Mouse (Mus musculus) stomach, postnatal 0 days (tissue): Measurements from ENCODE around the gene D8Ertd738e. TPM values are rescaled to one million over a fixed set of nuclear protein-coding genes. Genes with fewer than 3 reads are reported as not detected.

Experiments
- ATAC-seq: fragments of 200-750 bp; cut with Nextera tagmentation; 2 replicates; pipeline ENCODE4 v1.8.0; 2017; ENCODE audit not compliant: low FRiP score, low TSS enrichment
- DNase-seq: peaks from one replicate; pipeline ENCODE4 v3.0.0-alpha.2; 2016; ENCODE audit warnings: low spot score
- H3K27ac ChIP-seq: fragments of 300-500 bp; sonication (generic); replicated peaks from 2 replicates; pipeline ENCODE4 v1.5.1; 2014; ENCODE audit warnings: mild to moderate bottlenecking, control low read depth
- H3K27me3 ChIP-seq: fragments of 300-500 bp; sonication (generic); 2 replicates; pipeline ENCODE4 v1.6.1; 2014; ENCODE audit warnings: low read length; ENCODE audit not compliant: control insufficient read depth, insufficient read depth
- H3K36me3 ChIP-seq: fragments of 300-500 bp; sonication (generic); 2 replicates; pipeline ENCODE4 v1.6.1; 2014; ENCODE audit warnings: low read length, mixed read lengths; ENCODE audit not compliant: control insufficient read depth, insufficient read depth
- H3K4me1 ChIP-seq: fragments of 300-500 bp; sonication (generic); replicated peaks from 2 replicates; pipeline ENCODE4 v1.6.1; 2014; ENCODE audit warnings: antibody characterized with exemption; ENCODE audit not compliant: control insufficient read depth, insufficient read depth
- H3K4me2 ChIP-seq: fragments of 300-500 bp; sonication (generic); replicated peaks from 2 replicates; pipeline ENCODE4 v1.6.1; 2014; ENCODE audit warnings: low read depth, mild to moderate bottlenecking, control low read depth, moderate library complexity
- H3K4me3 ChIP-seq: fragments of 300-500 bp; sonication (generic); 2 replicates; pipeline ENCODE4 v1.5.1; 2014; ENCODE audit warnings: low read depth, low read length, control low read depth
- H3K9ac ChIP-seq: fragments of 300-500 bp; sonication (generic); 2 replicates; pipeline ENCODE4 v1.6.1; 2014; ENCODE audit warnings: mild to moderate bottlenecking, low read length, control low read depth, mixed read lengths
- H3K9me3 ChIP-seq: fragments of 300-500 bp; sonication (generic); 2 replicates; pipeline ENCODE4 v1.6.1; 2016; ENCODE audit warnings: low read length; ENCODE audit not compliant: control insufficient read depth
- CTCF ChIP-seq: IDR thresholded peaks from 2 replicates; pipeline ENCODE4 v1.5.1; 2016; ENCODE audit warnings: antibody characterized with exemption, low read depth, mild to moderate bottlenecking, moderate library complexity
- EP300 ChIP-seq: optimal IDR thresholded peaks from 2 replicates; pipeline ENCODE3; 2016; ENCODE audit warnings: antibody characterized with exemption
- WGBS: fragments of 180-500 bp; shearing (Covaris S2); extraction: QIAGEN DNeasy Blood & Tissue Kit; methylation state at CpG from one replicate; pipeline ENCODE4 v1.1.7; 2014; 5-methylcytosine and 5-hydroxymethylcytosine counted together
- polyA plus RNA-seq: library from polyadenylated mRNA; unstranded; fragments of >200 nt; fragmentation: Nextera tagmentation; extraction: Ambion mirVana; gene quantifications from 2 replicates; pipeline ENCODE4 v1.2.1, GENCODE M21; 2015

Gene D8Ertd738e
- polyA plus RNA-seq, 1 experiment from 2014 or later = 309 TPM

DNA sequence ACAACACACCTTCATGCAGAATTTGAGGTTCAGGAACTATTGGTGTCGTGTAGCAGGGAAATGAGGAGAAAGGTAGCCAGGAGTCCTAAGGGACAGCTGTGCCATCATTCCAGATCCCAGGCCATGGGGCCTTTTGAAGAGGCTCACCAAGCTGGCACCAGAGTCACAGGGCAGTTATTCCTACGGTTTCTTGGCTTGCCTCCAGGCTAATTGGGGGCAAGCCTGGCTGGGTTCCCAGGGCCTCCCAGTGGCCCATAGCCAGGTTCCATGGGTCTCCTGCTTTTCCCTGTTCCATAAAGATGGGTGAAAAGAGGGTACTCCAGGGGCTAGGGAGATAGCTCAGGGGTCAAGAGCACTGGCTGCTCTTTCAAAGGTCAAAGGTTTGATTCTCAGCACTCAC lies 7.7 kb downstream of the D8Ertd738e start:
- DNase-seq = no peak
- WGBS = 54% methylated on average over 2 of the region's 2 CpGs
- Histone ChIP-seq H3K36me3 (peaks cover 12% of the 10 kb centered on the region), H3K9ac (no peak overlapping the region), H3K4me2 (no peak overlapping the region), H3K9me3 (no peaks in the 10 kb centered on the region), H3K27ac (no peak overlapping the region), H3K27me3 (no peaks in the 10 kb centered on the region), H3K4me1 (no peaks in the 10 kb centered on the region), H3K4me3 (no peak overlapping the region)
- ATAC-seq = no peak
- no peak for TF ChIP-seq EP300
- no peak for TF ChIP-seq CTCF

DNA sequence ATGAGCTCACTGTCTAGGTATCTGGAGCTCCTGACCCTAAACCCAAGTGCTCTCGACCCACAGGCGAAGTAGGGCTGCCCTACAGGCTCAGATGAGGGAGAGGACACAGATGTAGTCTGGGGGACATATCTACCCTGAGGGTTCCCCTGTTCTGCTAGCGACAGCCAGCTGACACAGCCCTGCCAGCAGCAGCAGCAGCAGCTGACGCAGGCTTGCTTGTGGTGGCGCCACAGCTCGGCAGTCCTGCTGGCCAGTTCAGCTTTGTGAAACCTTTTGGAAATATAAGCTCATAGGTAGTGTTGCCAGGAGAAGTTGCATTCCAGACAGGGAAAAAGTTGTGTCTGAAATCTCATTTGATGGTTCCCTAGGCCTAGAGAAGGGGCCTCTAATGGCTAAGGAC lies 8.4 kb downstream of the D8Ertd738e start:
- ATAC-seq (no peak), DNase-seq (no peak)
- Histone ChIP-seq H3K27ac (no peak overlapping the region), H3K27me3 (no peaks in the 10 kb centered on the region), H3K9me3 (no peaks in the 10 kb centered on the region), H3K4me3 (no peak overlapping the region), H3K36me3 (peaks cover 8% of the 10 kb centered on the region), H3K9ac (no peak overlapping the region), H3K4me1 (no peaks in the 10 kb centered on the region), H3K4me2 (no peak overlapping the region)
- 59% methylated on average over 6 of the region's 6 CpGs for WGBS
- TF ChIP-seq EP300 = no peak
- TF ChIP-seq CTCF = no peak

DNA sequence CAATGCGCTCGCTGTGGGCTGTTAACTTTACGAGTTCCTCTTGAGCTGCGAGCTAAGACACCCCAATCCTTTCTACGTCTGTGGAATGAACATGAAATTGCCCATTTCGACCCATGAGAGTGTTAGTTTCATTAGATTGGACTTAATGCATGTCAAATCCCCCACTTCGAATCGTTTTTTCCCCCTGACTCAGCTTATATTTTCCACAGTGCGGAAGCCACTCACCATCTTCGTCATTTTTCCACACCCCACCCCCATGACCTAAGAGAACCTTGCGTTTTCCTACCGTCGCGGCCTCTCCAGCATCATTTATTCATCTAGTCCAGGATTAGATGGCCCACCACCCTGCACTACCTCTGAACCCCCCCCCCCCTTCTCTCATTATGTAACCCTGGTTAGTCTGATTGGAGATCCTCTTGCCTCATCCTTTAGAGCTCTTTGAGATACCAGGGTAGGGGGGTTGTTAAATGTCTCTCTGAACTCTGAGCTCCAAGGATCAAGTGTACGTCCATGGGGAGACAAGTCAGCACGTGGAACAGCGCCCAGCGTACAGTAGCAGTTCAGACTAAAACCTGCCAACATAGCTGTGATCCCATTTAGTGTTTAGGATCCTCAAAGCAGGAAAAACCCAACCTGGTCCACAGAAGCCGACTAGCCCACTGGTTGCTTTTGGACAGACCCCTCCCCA lies 11.8 kb downstream of the D8Ertd738e start:
- Histone ChIP-seq H3K4me3 (peak overlapping the region; percentile 84), H3K4me1 (0 out of 2 replicates have a peak, but pooled peaks cover 3% of the 10 kb centered on the region), H3K9me3 (no peaks in the 10 kb centered on the region), H3K4me2 (peak overlapping the region; percentile 62), H3K9ac (peak overlapping the region; percentile 70), H3K36me3 (no peaks in the 10 kb centered on the region), H3K27me3 (no peaks in the 10 kb centered on the region), H3K27ac (peak overlapping the region; percentile 87)
- TF ChIP-seq EP300 (no peak), CTCF (no peak)
- ATAC-seq (no peak), DNase-seq (no peak)
- WGBS = 11% methylated on average over 19 of the region's 19 CpGs

DNA sequence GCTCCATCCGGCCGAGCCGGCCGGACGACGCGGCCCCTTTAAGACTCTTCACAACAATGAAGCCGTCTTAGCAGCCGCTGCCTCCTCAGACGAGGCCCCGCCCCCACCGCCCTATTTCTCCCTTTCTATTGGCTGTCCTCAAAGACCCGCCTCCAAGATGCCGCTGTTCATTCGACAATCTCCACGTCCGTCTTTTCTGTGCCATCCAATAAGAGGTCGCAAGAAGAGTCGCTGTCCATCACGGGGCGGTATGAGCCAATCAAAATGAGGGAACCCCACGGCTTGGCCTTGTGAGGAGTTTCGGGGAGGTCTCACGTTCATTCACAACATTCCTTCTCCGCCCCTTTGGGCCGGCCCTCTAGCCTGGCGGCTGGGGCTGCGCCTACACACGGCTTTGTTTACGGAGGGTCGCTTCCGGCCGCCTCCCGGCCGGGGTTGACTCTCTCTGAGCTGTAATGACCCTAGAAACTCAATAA lies 12.5 kb downstream of the D8Ertd738e start, which contains the start of gene Zswim4:
Gene Zswim4, minus strand, starts transcription at position 58 of the 476 bp plus-strand sequence.
- Histone ChIP-seq H3K9me3 (no peaks in the 10 kb centered on the region), H3K27me3 (no peaks in the 10 kb centered on the region), H3K4me1 (0 out of 2 replicates have a peak, but pooled peaks cover 3% of the 10 kb centered on the region), H3K27ac (peak within 1 kb of the TSS; percentile 87), H3K36me3 (no peaks in the 10 kb centered on the region; the same call in 1 of the 2 replicates), H3K9ac (peak within 1 kb of the TSS; percentile 97), H3K4me3 (peak within 1 kb of the TSS; percentile 84), H3K4me2 (peak within 1 kb of the TSS; percentile 92)
- ATAC-seq = peak; percentile 99
- under 1% methylated on average over 35 of the region's 35 CpGs for WGBS
- peak; percentile 70 for TF ChIP-seq EP300
- peak; percentile 13; the same call in 1 of the 2 replicates for TF ChIP-seq CTCF
- peak; percentile 98 for DNase-seq

- DNase-seq (peak; percentile 31), ATAC-seq (no peak)
- Histone ChIP-seq H3K27ac (peak overlapping the region; percentile 86), H3K27me3 (no peaks in the 10 kb centered on the region), H3K4me3 (peak overlapping the region; percentile 84), H3K9me3 (no peaks in the 10 kb centered on the region), H3K36me3 (no peaks in the 10 kb centered on the region; the same call in 1 of the 2 replicates), H3K9ac (peak overlapping the region; percentile 97), H3K4me2 (peak overlapping the region; percentile 92), H3K4me1 (0 out of 2 replicates have a peak, but pooled peaks cover 3% of the 10 kb centered on the region)
- WGBS = 0% methylated on average over 22 of the region's 30 CpGs
- TF ChIP-seq CTCF = no peak
- TF ChIP-seq EP300 = no peak
Measured at GRCm38 (mm10) chr8:84236410-84236997, 13.0 kb downstream of the D8Ertd738e start.
